Mouse (Mus musculus) right cerebral cortex, postnatal 36 days (tissue): ENCODE data around the gene Brd7.

ENCODE experiments used
- DNase-seq, 2 experiments: peaks; one replicate each; pipeline ENCODE4 v3.0.0; 2022; ENCODE audit warnings: low spot score in 2 of 2, mixed read lengths in 1 of 2

Brd7 gene

DNA sequence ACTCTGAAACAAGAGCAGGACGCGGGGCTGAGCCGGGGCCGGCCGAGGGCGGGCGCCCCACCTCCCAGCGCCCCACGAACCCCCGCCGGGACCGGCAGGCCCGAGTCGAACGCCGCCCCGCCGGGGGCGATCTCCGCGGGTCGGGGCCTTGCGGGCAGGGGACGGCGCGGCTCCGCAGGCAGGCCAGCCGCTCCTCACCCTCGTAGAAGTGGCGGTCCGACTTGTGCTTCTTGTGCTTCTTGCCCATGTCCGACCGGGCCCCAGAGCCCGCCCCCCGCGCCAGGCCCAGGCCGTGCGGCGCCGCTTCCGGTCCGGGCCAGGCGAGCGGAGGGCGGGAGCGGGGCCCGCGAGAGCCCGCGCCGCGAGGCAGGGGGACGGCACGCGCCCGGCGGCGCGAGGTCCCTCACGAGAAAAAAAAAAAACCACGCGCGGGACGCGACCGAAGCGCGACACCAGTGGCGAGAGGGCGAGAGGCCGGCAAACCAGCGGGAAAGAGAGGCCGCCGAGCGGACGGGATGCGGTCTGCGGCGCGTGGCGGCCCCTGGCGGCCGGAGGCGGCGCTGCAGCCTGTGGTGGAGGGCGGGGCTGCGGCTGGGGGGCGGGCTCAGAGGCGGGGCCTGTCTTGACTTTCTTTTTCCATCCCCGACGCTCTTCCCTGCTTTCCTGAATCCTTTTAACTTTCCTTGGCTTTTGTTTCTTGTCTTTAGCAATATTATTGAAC is at the start of gene Brd7:
Brd7 (minus strand) TSS at position 487 of the 721 bp plus-strand sequence.
- peak; percentile 39 to 61 for DNase-seq

GRCm38 (mm10) chr8:88411461-88411860 is 49.5 kb upstream of the Brd7 start:
- no peak for DNase-seq

DNA sequence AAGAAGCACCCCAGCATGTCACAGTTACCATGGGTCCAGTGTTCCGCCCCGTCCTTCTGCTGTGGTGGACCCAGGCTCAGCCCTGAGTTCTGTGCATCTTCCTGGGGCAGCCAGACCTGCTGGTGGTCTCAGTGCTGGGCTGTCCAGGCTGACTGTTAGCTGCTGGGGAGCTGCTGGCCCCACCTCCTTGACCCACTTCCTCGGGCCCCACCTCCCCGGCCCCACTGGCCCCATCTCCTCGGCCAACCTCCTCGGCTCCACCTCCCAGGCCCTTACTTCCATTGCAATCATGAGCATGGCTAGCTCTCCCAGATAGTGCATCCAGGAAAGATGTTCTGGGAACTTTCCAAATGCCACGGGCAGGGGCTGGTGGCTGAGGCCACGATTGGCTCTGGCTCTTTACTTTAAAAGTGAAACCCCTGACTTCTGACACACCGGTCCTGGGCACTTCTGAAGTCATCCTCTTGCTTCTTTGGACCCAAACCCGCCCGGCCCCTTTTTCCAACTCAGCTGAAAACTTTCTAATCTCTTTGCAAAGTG is 47.5 kb upstream of the Brd7 start:
- no peak for DNase-seq

DNA sequence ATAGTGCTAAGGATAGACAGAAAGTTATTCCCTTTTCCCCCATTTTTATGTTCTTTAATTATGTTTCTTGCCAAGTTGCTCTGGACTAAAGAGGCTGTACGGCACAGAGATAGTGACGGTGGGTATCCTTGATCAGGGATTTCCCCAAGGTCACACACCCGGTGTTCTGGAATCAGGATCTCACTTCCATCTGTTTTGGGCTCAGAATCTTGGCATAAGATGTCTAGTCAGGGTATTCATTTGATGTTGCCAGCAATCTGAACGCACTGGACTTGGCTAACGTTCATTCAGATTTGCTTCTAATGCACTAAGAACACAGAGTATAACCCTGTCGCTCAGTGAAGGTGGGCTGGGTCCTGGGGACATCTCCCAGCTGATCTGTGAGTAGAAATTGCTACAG is 45.7 kb upstream of the Brd7 start:
- no peak for DNase-seq

GRCm38 (mm10) chr8:88398060-88398459 is 36.1 kb upstream of the Brd7 start:
- DNase-seq, result no peak

DNA sequence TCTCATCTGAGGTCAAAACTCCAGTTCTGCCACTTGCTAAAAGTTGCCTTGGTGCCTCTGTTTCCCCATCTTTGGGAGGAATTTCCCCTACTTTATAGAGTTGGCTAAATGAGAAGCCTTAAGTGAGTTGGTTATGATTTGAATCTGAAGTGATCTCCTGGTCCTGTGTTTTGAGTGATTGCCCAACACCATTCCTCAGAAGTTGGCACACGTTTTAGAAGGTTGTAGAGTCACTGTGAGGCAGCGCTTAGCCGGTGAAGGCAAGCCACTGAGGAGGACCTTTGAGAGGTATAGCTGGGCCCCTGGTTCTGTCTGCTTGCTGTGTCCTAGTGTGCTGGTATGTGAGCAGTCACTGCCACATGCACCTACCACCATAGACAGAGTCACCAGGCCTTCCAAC is 31.3 kb upstream of the Brd7 start:
- no peak for DNase-seq

DNA sequence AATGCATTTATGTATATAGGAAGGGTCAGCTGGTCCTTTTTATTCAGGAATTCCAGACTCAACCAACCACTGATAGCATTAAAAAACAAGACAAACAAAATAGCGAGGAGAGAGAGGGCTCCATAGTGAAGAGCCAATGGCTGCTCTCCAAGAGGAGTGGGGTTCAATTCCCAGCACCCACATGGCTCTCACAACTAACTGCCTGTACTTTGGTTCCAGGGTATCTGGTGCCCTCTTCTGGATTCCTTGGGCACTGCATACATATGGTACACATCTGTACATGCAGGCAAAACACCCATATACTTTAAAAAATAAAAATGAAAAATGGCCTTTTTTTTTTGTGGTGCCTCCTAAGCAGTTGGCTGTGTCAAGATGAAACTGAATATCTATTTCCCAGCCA is 28.8 kb upstream of the Brd7 start:
- no peak for DNase-seq

GRCm38 (mm10) chr8:88388691-88389239 is 26.8 kb upstream of the Brd7 start:
- no peak for DNase-seq

GRCm38 (mm10) chr8:88387874-88388273 is 25.9 kb upstream of the Brd7 start:
- no peak for DNase-seq

DNA sequence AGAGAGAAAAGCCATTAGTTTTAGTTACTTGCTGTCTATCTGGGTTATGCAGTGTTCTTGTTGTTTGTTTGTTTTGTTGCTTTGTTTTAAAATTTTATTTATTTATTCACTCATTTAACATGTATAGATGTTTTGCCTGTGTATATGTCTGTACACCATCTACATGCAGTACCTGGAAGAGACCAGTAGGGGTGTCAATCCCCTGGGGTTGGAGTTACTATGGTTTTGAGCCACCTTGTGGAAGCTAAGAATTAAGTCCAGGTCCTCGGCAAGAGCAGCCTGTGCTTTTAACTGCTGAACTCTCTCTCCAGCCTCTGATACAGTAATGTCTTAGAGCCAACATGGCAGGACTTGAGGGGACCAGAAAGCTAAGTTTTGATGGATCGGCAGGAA is 21.2 kb upstream of the Brd7 start:
- DNase-seq, result no peak

DNA sequence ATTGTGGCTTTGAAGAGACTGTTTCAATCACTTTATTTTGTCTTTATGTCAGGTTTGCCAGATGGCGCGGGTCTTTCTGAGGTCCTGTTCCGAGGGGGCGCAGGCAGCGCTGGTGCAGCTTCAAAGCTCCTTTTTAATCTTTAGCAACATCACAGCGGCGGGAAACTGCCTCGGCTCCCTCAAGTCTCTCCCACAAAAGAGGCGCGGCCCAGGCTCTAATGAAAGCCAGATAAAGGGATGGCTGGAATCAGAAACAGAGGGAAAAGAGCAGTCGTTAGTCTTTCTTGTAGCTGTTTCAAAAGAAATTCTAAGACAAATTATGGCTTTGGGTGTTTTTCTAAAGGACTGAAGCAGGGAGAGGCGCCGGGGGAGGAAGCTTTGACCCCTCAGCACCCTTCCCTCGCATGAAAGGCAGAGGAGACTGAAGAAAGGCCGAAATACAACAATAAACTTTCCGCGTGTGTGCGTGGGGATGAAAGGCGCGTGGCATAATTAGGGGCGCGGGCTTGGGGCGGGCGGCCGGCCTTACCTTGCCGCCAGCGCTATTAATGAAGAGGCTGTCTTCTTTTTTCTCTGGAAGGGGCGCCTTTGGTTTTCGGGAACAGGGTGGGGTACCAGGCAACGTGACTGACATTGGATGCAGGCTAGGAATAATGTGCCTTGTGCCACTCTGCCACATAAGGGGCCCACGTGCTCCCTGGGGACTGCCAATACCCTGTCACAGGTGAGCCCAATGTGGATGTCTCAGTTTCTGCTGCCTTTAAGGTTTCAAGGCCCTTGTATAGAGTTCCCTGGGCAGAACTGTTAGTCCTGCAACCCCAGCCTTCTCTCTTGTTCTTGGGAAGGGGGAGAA is 20.5 kb upstream of the Brd7 start:
- DNase-seq, result no peak

DNA sequence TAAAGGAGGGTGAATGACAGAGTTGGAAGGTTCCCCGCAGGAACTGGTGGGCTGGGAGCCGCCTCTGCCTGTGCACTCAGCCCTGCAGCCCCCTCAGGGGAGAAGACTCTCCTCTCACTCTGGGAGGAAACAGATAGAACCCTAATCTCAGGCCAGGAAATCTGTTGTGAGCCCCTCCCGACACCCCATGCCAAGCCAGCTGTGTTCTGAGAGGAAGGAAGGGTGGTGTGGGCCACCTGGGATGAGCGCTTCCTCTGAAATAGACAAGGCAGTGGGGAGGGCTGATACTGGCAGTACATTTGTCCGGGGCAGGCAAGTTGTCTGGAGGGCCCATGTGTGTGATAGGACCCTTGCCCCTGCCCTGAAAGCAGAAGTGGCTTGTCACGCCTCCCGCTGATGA is 18.5 kb upstream of the Brd7 start:
- no peak for DNase-seq

GRCm38 (mm10) chr8:88376836-88377582 is 15.0 kb upstream of the Brd7 start:
- DNase-seq, result peak in 1 of 2 experiments; percentile 39

GRCm38 (mm10) chr8:88371522-88371921 is 9.5 kb upstream of the Brd7 start:
- no peak for DNase-seq

GRCm38 (mm10) chr8:88369805-88370204 is 7.8 kb upstream of the Brd7 start:
- no peak for DNase-seq

DNA sequence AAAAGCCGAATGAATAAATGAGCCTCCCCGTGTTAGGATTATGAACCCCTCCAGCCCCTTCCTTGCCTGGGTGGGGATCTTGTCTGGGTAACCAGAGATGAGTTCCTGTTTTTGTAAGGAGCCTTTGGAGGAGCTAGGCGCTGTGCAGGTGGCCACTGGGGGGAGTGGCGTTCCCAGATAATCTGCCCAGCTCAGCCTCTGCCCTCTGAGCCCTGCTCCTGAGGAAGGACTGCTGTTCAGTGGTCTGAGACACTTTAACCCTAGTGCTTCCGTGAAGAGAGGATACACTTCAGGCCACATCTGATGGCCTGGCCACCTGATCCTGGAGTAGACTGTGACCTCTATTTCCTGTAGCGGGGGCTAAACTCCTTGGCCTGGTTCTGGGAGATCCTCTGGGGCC is 7.2 kb upstream of the Brd7 start:
- DNase-seq, result no peak

GRCm38 (mm10) chr8:88362446-88363150 is 604 bp upstream of the Brd7 start:
- DNase-seq, result no peak

DNA sequence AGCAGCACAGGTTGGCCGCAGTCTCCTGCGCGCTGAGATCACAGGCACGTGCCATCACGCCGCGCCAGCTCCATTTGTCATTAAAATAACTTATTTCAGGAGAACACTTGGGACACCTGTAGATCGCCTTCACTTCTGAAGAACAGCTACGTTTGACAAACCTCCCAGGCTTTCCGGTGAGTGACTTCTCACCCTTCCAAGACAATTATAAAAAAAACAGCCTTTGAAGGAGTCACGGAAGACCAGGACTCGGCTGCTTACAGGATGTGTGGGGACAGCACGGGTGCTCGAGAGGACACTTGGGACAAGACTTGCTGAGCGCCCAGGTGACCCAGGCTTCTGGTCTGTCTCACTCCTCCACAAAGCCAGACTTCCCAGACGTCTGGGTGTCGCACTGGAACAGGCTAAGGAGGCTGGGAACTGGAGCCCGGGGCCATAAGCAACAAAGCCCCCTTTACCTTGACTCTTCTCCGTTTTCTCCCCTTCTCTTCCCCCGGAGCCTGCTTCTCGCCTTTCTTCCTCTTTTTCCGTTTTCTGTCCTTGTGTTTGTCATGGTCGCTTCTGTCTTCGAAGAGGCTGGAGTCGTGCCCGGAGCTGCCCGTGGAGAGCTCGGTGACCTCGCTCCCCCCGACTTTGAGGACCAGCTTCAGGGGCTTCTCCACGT is 818 bp downstream of the Brd7 start:
- no peak for DNase-seq

DNA sequence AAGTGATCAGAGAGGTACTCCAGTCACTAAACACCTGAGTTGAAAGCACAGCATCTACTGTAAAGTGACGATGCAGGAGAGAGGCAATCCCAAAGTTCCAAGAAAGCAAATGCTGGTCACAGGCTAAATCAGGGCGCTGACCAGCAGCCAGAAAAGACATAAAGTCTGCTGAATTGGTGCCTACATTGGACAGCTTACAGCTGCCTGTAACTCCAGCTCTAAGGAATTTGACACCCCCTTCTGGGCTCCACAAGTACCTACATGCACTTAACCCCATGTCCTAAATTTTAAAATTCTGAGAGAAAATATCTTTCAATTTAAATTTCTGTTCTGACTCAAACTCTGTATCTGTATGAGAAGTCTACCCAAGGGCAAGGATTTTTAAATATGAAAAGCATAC is 2.0 kb downstream of the Brd7 start:
- no peak for DNase-seq

DNA sequence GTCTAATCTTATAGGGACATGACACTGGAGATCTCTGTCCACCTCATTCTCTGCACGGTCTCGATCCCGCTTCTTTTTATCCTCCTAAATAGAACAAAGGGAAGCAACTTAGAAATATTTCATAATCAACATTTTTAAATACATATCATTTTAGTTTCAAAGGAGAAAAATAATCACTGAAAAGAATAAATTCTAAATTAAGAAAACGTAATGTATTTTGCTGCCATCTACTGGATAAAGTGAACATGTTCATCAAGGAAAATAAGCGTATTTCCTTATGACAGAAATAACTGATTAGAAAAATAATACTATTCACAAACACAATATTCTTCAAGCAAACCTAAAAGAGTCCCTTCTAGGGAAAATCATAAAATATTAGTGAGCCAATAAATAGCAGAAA is 4.0 kb downstream of the Brd7 start:
- DNase-seq, result no peak
